Mouse (Mus musculus) forebrain, postnatal 0 days (tissue): Measurements from ENCODE around the gene Prmt7. TPM values are rescaled to one million over a fixed set of nuclear protein-coding genes. Genes with fewer than 3 reads are reported as not detected.

Source experiments
- ATAC-seq: fragments of 200-750 bp; cut with Nextera tagmentation; 2 replicates; pipeline ENCODE4 v1.8.0; 2017; ENCODE audit warnings: mild to moderate bottlenecking, moderate library complexity
- DNase-seq: peaks from one replicate; pipeline ENCODE4 v3.0.0-alpha.2; 2015
- H3K27ac ChIP-seq: fragments of 300-500 bp; sonication (generic); 2 replicates; pipeline ENCODE4 v1.5.1; 2014; ENCODE audit warnings: low read depth, mild to moderate bottlenecking, antibody characterized with exemption, low read length, moderate library complexity, mixed read lengths
- H3K27me3 ChIP-seq: fragments of 300-500 bp; sonication (generic); 2 replicates; pipeline ENCODE4 v1.6.1; 2014; ENCODE audit warnings: mild to moderate bottlenecking, low read length, mixed read lengths; ENCODE audit not compliant: insufficient read depth
- H3K36me3 ChIP-seq: fragments of 300-500 bp; sonication (generic); 2 replicates; pipeline ENCODE4 v1.6.1; 2014; ENCODE audit warnings: mild to moderate bottlenecking, moderate library complexity; ENCODE audit not compliant: insufficient read depth
- H3K4me1 ChIP-seq: fragments of 300-500 bp; sonication (generic); 2 replicates; pipeline ENCODE4 v1.6.1; 2014; ENCODE audit warnings: antibody characterized with exemption; ENCODE audit not compliant: insufficient read depth
- H3K4me2 ChIP-seq: fragments of 300-500 bp; sonication (generic); 2 replicates; pipeline ENCODE4 v1.6.1; 2014; ENCODE audit warnings: low read depth, mild to moderate bottlenecking, moderate library complexity
- H3K4me3 ChIP-seq: fragments of 300-500 bp; sonication (generic); 2 replicates; pipeline ENCODE4 v1.5.1; 2014; ENCODE audit warnings: low read depth, low read length, mixed read lengths
- H3K9ac ChIP-seq: fragments of 300-500 bp; sonication (generic); 2 replicates; pipeline ENCODE4 v1.6.1; 2014; ENCODE audit warnings: mild to moderate bottlenecking
- H3K9me3 ChIP-seq: fragments of 300-500 bp; sonication (generic); 2 replicates; pipeline ENCODE4 v1.6.1; 2016; ENCODE audit warnings: low read length
- CTCF ChIP-seq: sonication (generic); IDR thresholded peaks from 2 replicates; pipeline ENCODE4 v1.5.1; 2016; ENCODE audit warnings: antibody characterized with exemption, control low read depth, low read depth
- WGBS: fragments of 180-500 bp; shearing (Covaris S2); extraction: QIAGEN DNeasy Blood & Tissue Kit; methylation state at CpG from one replicate; pipeline ENCODE4 v1.1.7; 2014; 5-methylcytosine and 5-hydroxymethylcytosine counted together
- polyA plus RNA-seq: library from polyadenylated mRNA; unstranded; fragments of >200 nt; fragmentation: Nextera tagmentation; extraction: Ambion mirVana; gene quantifications from 2 replicates; pipeline ENCODE4 v1.2.1, GENCODE M21; 2015
- total RNA-seq: library from RNA; depleted of rRNA; stranded (reverse); fragments of >200 nt; gene quantifications from 2 replicates; pipeline ENCODE4 v1.2.3, GENCODE M21; 2014

The Prmt7 gene
- total and polyA plus RNA-seq, 2 experiments from 2014 or later, result 49.6 to 65.5 TPM

GRCm38 (mm10) chr8:106250186-106250585 lies 39.5 kb downstream of the Prmt7 start:
- no peak overlapping the region for H3K9ac ChIP-seq
- H3K4me2 ChIP-seq, result no peak overlapping the region
- DNase-seq (no peak), ATAC-seq (no peak)
- H3K9me3 ChIP-seq, result no peaks in the 10 kb centered on the region
- H3K27ac ChIP-seq, result no peak overlapping the region
- no peak overlapping the region for H3K4me3 ChIP-seq
- TF ChIP-seq CTCF, result no peak
- H3K36me3 ChIP-seq, result peaks cover 52% of the 10 kb centered on the region
- no peaks in the 10 kb centered on the region for H3K4me1 ChIP-seq
- no peaks in the 10 kb centered on the region for H3K27me3 ChIP-seq
- WGBS, result 67% methylated on average over 4 of the region's 4 CpGs

GRCm38 (mm10) chr8:106258169-106258568 lies 47.4 kb downstream of the Prmt7 start:
- WGBS, result 36% methylated on average over 1 of the region's 1 CpGs
- Histone ChIP-seq H3K27me3 (no peaks in the 10 kb centered on the region), H3K9me3 (no peaks in the 10 kb centered on the region), H3K9ac (no peak overlapping the region), H3K4me3 (no peak overlapping the region), H3K4me2 (no peak overlapping the region), H3K27ac (no peak overlapping the region), H3K4me1 (no peaks in the 10 kb centered on the region), H3K36me3 (peaks cover 62% of the 10 kb centered on the region)
- DNase-seq, result no peak
- peak; percentile 51 for TF ChIP-seq CTCF
- no peak for ATAC-seq

- Histone ChIP-seq H3K36me3 (peaks cover 53% of the 10 kb centered on the region), H3K4me3 (no peak overlapping the region), H3K4me1 (no peaks in the 10 kb centered on the region), H3K27me3 (no peaks in the 10 kb centered on the region), H3K4me2 (no peak overlapping the region), H3K9me3 (no peaks in the 10 kb centered on the region), H3K27ac (no peak overlapping the region), H3K9ac (no peak overlapping the region)
- WGBS, result 95% methylated on average over 10 of the region's 10 CpGs
- no peak for DNase-seq
- TF ChIP-seq CTCF, result no peak
- ATAC-seq, result no peak
Observed at GRCm38 (mm10) chr8:106259579-106260255, 49.0 kb downstream of the Prmt7 start.

GRCm38 (mm10) chr8:106260894-106261293 lies 50.2 kb downstream of the Prmt7 start:
- Histone ChIP-seq H3K27me3 (no peaks in the 10 kb centered on the region), H3K4me2 (no peak overlapping the region), H3K36me3 (peaks cover 51% of the 10 kb centered on the region), H3K9ac (no peak overlapping the region), H3K9me3 (no peaks in the 10 kb centered on the region), H3K27ac (no peak overlapping the region), H3K4me3 (no peak overlapping the region), H3K4me1 (no peaks in the 10 kb centered on the region)
- WGBS, result 89% methylated on average over 4 of the region's 4 CpGs
- no peak for DNase-seq
- TF ChIP-seq CTCF, result no peak
- ATAC-seq, result no peak

- ATAC-seq (no peak), DNase-seq (no peak)
- 54% methylated on average over 5 of the region's 5 CpGs for WGBS
Observed at GRCm38 (mm10) chr8:106262343-106262742, 51.6 kb downstream of the Prmt7 start.

GRCm38 (mm10) chr8:106263928-106264327 lies 53.2 kb downstream of the Prmt7 start:
- TF ChIP-seq CTCF, result no peak
- Histone ChIP-seq H3K27me3 (no peaks in the 10 kb centered on the region), H3K4me1 (peaks cover 3% of the 10 kb centered on the region; the same call in 1 of the 2 replicates), H3K9me3 (no peaks in the 10 kb centered on the region), H3K36me3 (peaks cover 28% of the 10 kb centered on the region), H3K4me2 (no peak overlapping the region), H3K27ac (no peak overlapping the region), H3K4me3 (no peak overlapping the region), H3K9ac (no peak overlapping the region)
- WGBS, result 43% methylated on average over 4 of the region's 4 CpGs
- DNase-seq (peak; percentile 39), ATAC-seq (peak; percentile 44)

More at GRCm38 (mm10) chr8:106262343-106262742, 51.6 kb downstream of the Prmt7 start:
- no peak overlapping the region for H3K9ac ChIP-seq
- H3K4me3 ChIP-seq, result no peak overlapping the region
- H3K4me1 ChIP-seq, result no peaks in the 10 kb centered on the region
- TF ChIP-seq CTCF, result no peak
- H3K27ac ChIP-seq, result no peak overlapping the region
- peaks cover 41% of the 10 kb centered on the region for H3K36me3 ChIP-seq
- H3K9me3 ChIP-seq, result no peaks in the 10 kb centered on the region
- H3K27me3 ChIP-seq, result no peaks in the 10 kb centered on the region
- H3K4me2 ChIP-seq, result no peak overlapping the region

GRCm38 (mm10) chr8:106265398-106265797 lies 54.7 kb downstream of the Prmt7 start:
- Histone ChIP-seq H3K4me2 (no peak overlapping the region), H3K9ac (no peak overlapping the region), H3K36me3 (peaks cover 21% of the 10 kb centered on the region), H3K4me3 (no peak overlapping the region), H3K27ac (no peak overlapping the region), H3K27me3 (no peaks in the 10 kb centered on the region), H3K4me1 (peaks cover 10% of the 10 kb centered on the region), H3K9me3 (no peaks in the 10 kb centered on the region)
- no peak for TF ChIP-seq CTCF
- no peak for DNase-seq
- ATAC-seq, result no peak
- WGBS, result 80% methylated on average over 17 of the region's 17 CpGs
